Mouse (Mus musculus): ENCODE data around the gene Polr2h. TPM values are rescaled to one million over a fixed set of nuclear protein-coding genes. Genes with fewer than 3 reads are reported as not detected.
A peak's percentile ranks its signal among the peaks of the same experiment; 100 is the strongest.

The Polr2h gene
- total RNA-seq, 2 experiments from 2014 or later, result 21.5 to 26.2 TPM

DNA sequence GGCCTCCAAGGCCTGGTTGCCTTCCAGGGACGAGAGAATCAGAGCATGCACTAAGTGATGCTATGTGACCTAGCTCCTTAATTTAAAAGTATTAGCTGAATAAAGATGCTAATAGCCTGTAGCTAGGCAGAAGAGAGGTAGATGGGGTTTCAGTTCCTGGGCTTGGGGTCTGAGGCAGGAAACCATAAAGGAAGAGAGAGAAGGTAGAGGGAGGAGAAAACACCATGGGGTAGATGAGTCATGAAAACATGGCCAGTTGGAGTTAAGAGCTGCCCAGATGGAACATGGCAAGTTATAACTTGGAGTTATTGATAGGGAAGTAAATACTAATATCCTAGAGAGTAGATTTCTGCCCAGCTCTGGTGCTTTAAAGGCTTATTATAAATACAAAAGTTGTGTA lies 39.9 kb downstream of the Polr2h start:
- no peak for DNase-seq (ENCODE audit: low spot score in 2 of 2)

- DNase-seq (ENCODE audit: low spot score in 2 of 2), result peak in 1 of 2 experiments; percentile 64
These were observed 44.2 kb downstream of the Polr2h start for GRCm38 (mm10) chr16:20761681-20762080.

DNA sequence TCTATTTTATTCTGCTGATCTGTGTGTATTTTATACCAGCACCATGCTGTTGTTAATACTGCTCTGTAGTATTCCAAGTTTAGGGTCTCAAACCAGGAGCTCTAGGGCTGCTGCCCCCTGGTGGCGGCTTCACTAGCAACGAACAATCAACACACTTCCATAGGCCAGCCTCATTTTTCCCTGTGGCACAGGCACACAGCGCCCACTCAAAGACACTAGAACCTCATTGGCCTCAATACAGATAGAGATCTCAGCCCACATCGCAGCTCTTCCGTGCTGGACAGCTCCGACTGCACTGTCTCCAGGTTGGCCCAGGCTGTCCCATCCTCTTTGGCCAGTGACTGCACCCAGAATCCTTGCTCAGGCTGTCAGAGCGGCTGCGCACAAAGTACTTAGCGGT lies 47.8 kb downstream of the Polr2h start:
- no peak for DNase-seq (ENCODE audit: low spot score in 2 of 2)

Other genes with a start within 250 kb of the Polr2h start
- 10 to 100 TPM; 54.3 to 54.7 TPM for gene Eif2b5, start 218.8 kb upstream of the Polr2h start, total RNA-seq (2021)
- gene Dvl3, start 200.7 kb upstream of the Polr2h start, total RNA-seq (2021), result 10 to 100 TPM; 51.9 to 55.7 TPM
- gene Ap2m1, start 182.2 kb upstream of the Polr2h start, total RNA-seq (2021), result 100 to 1,000 TPM; 702 to 704 TPM
- 100 to 1,000 TPM; 100 TPM for gene Abcf3, start 169.1 kb upstream of the Polr2h start, total RNA-seq (2021)
- gene Vwa5b2, start 128.2 kb upstream of the Polr2h start, total RNA-seq (2021), result 10 to 100 TPM; 21.2 to 23.7 TPM
- gene Eef1akmt4, start 106.1 kb upstream of the Polr2h start, total RNA-seq (2021), result 1 to 10 TPM; 2.4 to 2.8 TPM
- gene Gm49333, start 106.1 kb upstream of the Polr2h start, total RNA-seq (2021), result not detected
- 10 to 100 TPM; 11.7 to 12.9 TPM for gene Alg3, start 105.9 kb upstream of the Polr2h start, total RNA-seq (2021)
- 10 to 100 TPM; 82.8 to 87.9 TPM for gene Camk2n2, start 96.4 kb upstream of the Polr2h start, total RNA-seq (2021)
- gene Ece2, start 87.8 kb upstream of the Polr2h start, total RNA-seq (2021), result 10 to 100 TPM; 24.6 to 27.1 TPM
- gene Psmd2, start 66.0 kb upstream of the Polr2h start, total RNA-seq (2021), result 100 to 1,000 TPM; 206 to 212 TPM
- gene Eif4g1, start 49.4 kb upstream of the Polr2h start, total RNA-seq (2021), result 100 to 1,000 TPM; 278 to 283 TPM
- gene Fam131a, start 24.4 kb upstream of the Polr2h start, total RNA-seq (2021), result 100 to 1,000 TPM; 445 to 503 TPM
- 10 to 100 TPM; 73.3 to 75.5 TPM for gene Clcn2, start 81 bp downstream of the Polr2h start, total RNA-seq (2021)
- gene Chrd, start 15.5 kb downstream of the Polr2h start, total RNA-seq (2021), result 10 to 100 TPM; 87.9 to 90.5 TPM
- gene Thpo, start 16.8 kb downstream of the Polr2h start, total RNA-seq (2021), result 10 to 100 TPM; 12.6 to 13.4 TPM

All from layer of hippocampus, adult 18-20 months (tissue).